Mouse (Mus musculus): Measurements from ENCODE around the gene Slit1. TPM values are rescaled to one million over a fixed set of nuclear protein-coding genes. Genes with fewer than 3 reads are reported as not detected.

Gene Slit1
- polyA plus RNA-seq, 1 experiment from 2014 or later = 3.4 TPM

- Histone ChIP-seq H3K27ac (no peak overlapping the region), H3K79me2 (ENCODE audit: inconsistent target) (no peaks in the 10 kb centered on the region), H3K36me3 (ENCODE audit: inconsistent target) (no peaks in the 10 kb centered on the region), H3K4me3 (ENCODE audit: inconsistent target) (no peak overlapping the region)
- 32% methylated on average over 9 of the region's 11 CpGs for WGBS (ENCODE audit: missing documents)
Measured at GRCm38 (mm10) chr19:41600647-41601046, 142.8 kb downstream of the Slit1 start.

- H3K36me3 ChIP-seq (ENCODE audit: inconsistent target) = no peaks in the 10 kb centered on the region
- no peaks in the 10 kb centered on the region for H3K79me2 ChIP-seq (ENCODE audit: inconsistent target)
- no peak overlapping the region for H3K4me3 ChIP-seq (ENCODE audit: inconsistent target)
- WGBS (ENCODE audit: missing documents) = 8% methylated on average over 6 of the region's 6 CpGs
- peak overlapping the region; percentile 21; the same call in 1 of the 2 replicates for H3K27ac ChIP-seq
Measured at GRCm38 (mm10) chr19:41597170-41597894, 146.1 kb downstream of the Slit1 start.

DNA sequence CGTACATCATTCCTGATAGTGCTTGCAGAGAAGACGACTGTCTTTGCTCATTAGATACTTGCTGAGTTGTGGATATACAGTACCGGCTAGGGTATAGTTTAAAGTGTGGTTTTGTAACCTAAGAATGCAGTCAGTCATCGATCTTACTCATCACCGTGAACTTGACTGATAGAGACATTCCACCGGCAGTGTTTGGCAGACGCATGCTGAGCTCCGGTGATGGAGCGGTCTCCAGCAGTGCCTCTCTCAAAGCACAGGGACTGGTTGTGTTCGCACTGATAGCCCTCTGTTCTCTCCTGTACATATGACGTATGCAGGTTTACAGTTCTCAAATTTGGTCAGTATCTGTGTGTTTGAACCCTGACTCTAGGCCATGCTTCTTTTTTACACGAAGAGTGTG lies 151.7 kb downstream of the Slit1 start:
- no peaks in the 10 kb centered on the region for H3K79me2 ChIP-seq (ENCODE audit: inconsistent target)
- no peaks in the 10 kb centered on the region for H3K36me3 ChIP-seq (ENCODE audit: inconsistent target)
- WGBS (ENCODE audit: missing documents) = 92% methylated on average over 12 of the region's 12 CpGs
- H3K4me3 ChIP-seq (ENCODE audit: inconsistent target) = no peak overlapping the region
- no peak overlapping the region for H3K27ac ChIP-seq

DNA sequence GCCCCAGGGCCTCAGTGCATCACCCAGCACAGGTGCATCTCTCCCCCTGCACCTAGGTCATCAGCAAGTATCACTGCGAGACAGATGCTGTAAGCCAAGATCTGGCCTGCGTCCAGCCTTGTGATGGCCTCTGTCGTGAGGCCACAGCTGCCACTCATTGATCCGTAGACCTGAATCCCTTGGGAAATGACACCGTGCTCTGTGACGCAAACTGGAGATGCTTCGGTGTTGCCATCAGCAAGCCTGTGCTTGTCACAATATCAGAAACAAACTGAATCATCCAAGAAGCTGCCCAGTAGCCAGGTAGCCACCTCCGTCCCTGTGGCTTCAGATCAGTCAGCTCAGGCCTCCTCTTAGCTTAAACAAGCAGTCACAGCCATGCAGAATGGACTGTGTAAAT lies 153.8 kb downstream of the Slit1 start:
- Histone ChIP-seq H3K4me3 (ENCODE audit: inconsistent target) (no peak overlapping the region), H3K27ac (no peak overlapping the region), H3K79me2 (ENCODE audit: inconsistent target) (no peaks in the 10 kb centered on the region), H3K36me3 (ENCODE audit: inconsistent target) (no peaks in the 10 kb centered on the region; the same call in 1 of the 2 replicates)
- 97% methylated on average over 8 of the region's 8 CpGs for WGBS (ENCODE audit: missing documents)

GRCm38 (mm10) chr19:41589026-41589425 lies 154.4 kb downstream of the Slit1 start:
- 95% methylated on average over 7 of the region's 7 CpGs for WGBS (ENCODE audit: missing documents)
- Histone ChIP-seq H3K27ac (no peak overlapping the region), H3K4me3 (ENCODE audit: inconsistent target) (no peak overlapping the region), H3K79me2 (ENCODE audit: inconsistent target) (no peaks in the 10 kb centered on the region), H3K36me3 (ENCODE audit: inconsistent target) (peaks cover 3% of the 10 kb centered on the region; the same call in 1 of the 2 replicates)

GRCm38 (mm10) chr19:41587431-41588222 lies 155.8 kb downstream of the Slit1 start:
- 94% methylated on average over 20 of the region's 20 CpGs for WGBS (ENCODE audit: missing documents)
- Histone ChIP-seq H3K27ac (no peak overlapping the region), H3K4me3 (ENCODE audit: inconsistent target) (no peak overlapping the region), H3K79me2 (ENCODE audit: inconsistent target) (no peaks in the 10 kb centered on the region), H3K36me3 (ENCODE audit: inconsistent target) (peaks cover 15% of the 10 kb centered on the region)

- Histone ChIP-seq H3K4me3 (ENCODE audit: inconsistent target) (no peak overlapping the region), H3K36me3 (ENCODE audit: inconsistent target) (peaks cover 24% of the 10 kb centered on the region), H3K79me2 (ENCODE audit: inconsistent target) (no peaks in the 10 kb centered on the region), H3K27ac (no peak overlapping the region)
- WGBS (ENCODE audit: missing documents) = 98% methylated on average over 7 of the region's 10 CpGs
Measured at GRCm38 (mm10) chr19:41586752-41587151, 156.7 kb downstream of the Slit1 start.

DNA sequence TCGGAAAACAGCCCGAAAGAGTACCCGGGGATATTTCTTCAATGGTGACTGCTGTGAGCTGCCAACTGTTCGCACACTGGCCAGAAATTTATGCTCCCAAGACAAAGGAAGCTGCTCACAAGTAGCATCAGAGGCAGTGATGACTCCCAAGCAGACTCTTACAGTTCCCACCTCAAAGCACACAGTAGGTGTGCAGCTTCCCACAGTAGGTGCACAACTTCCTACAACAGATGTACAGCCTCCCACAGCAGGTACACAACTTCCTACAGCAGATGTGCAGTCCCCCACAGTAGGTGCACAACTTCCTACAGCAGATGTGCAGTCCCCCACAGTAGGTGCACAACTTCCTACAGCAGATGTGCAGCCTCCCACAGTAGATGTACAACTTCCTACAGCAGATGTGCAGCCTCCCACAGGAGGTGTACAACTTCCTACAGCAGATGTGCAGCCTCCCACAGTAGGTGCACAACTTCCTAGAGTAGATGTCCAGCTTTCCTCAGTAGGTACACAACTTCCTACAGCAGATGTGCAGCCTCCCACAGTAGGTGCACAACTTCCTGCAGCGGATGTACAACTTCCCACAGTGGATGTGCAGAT lies 160.4 kb downstream of the Slit1 start:
- Histone ChIP-seq H3K36me3 (ENCODE audit: inconsistent target) (peaks cover 26% of the 10 kb centered on the region), H3K27ac (no peak overlapping the region), H3K79me2 (ENCODE audit: inconsistent target) (no peaks in the 10 kb centered on the region), H3K4me3 (ENCODE audit: inconsistent target) (no peak overlapping the region)
- WGBS (ENCODE audit: missing documents) = 92% methylated on average over 5 of the region's 5 CpGs

GRCm38 (mm10) chr19:41581706-41582420 lies 161.6 kb downstream of the Slit1 start, which contains the start of gene Gm340:
TSS of gene Gm340 (plus strand) at chr19:41582370.
- WGBS (ENCODE audit: missing documents) = 87% methylated on average over 23 of the region's 23 CpGs
- Histone ChIP-seq H3K36me3 (ENCODE audit: inconsistent target) (peaks cover 26% of the 10 kb centered on the region), H3K79me2 (ENCODE audit: inconsistent target) (no peaks in the 10 kb centered on the region), H3K27ac (no peak within 1 kb of the TSS), H3K4me3 (ENCODE audit: inconsistent target) (no peak within 1 kb of the TSS)

DNA sequence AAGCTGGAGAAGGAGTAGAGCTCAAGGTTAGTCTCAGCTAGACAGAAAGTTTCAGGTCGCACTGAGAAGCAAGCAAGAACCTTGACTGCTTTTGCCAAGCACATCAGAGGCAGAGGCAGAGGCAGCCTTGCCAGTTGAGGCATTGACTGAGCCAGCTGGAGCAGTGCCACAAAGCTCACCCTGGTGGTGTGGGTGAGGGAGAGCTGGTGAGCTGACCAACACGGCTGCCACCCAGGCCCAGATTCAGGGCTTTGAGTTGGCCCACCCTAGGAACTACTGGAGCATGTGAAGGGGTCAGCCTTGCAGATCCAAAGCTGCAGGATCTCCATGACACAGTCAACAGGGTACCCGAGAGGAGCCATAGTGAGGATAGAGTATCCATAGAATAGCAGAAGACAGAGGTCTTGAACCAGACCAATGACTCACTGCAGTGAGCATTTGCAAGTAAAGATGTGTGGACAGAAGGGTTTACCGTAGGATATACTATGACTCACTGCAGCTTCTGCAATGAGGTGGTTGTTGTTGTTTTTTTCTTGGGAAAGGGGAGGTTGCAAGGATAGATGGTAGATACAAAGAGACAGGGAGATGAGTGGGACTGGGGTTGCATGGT lies 164.0 kb downstream of the Slit1 start:
- H3K4me3 ChIP-seq (ENCODE audit: inconsistent target) = no peak overlapping the region
- H3K79me2 ChIP-seq (ENCODE audit: inconsistent target) = no peaks in the 10 kb centered on the region
- H3K36me3 ChIP-seq (ENCODE audit: inconsistent target) = peaks cover 26% of the 10 kb centered on the region
- H3K27ac ChIP-seq = no peak overlapping the region
- whole genome bisulfite sequencing (ENCODE audit: missing documents) = 84% methylated on average over 4 of the region's 4 CpGs

GRCm38 (mm10) chr19:41577576-41577975 lies 165.9 kb downstream of the Slit1 start:
- no peaks in the 10 kb centered on the region for H3K79me2 ChIP-seq (ENCODE audit: inconsistent target)
- H3K36me3 ChIP-seq (ENCODE audit: inconsistent target) = peaks cover 11% of the 10 kb centered on the region
- no peak overlapping the region for H3K27ac ChIP-seq
- H3K4me3 ChIP-seq (ENCODE audit: inconsistent target) = no peak overlapping the region

- no peaks in the 10 kb centered on the region for H3K79me2 ChIP-seq (ENCODE audit: inconsistent target)
- no peaks in the 10 kb centered on the region for H3K36me3 ChIP-seq (ENCODE audit: inconsistent target)
- WGBS (ENCODE audit: missing documents) = 81% methylated on average over 2 of the region's 2 CpGs
- no peak overlapping the region for H3K27ac ChIP-seq
- H3K4me3 ChIP-seq (ENCODE audit: inconsistent target) = no peak overlapping the region
Measured at GRCm38 (mm10) chr19:41573700-41574099, 169.8 kb downstream of the Slit1 start.

DNA sequence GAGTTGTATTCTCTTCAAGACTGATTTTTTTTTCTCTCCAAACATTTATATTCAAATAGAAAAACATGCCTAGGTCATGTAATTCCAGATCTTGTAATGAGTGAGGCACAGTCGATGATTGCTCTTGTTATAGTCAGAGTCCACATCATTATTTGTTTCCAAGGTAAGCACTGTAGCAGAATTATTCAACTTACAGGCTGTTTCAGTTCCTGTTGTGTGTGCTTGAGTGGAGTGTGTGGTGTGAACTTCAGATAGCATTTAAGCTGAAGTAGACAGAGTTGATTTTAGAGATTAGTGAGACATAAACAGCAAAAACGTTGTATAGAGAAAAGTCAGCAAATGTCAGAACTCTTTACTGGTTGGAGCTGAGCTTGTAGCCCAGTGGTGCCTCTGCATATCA lies 174.7 kb downstream of the Slit1 start:
- no peak overlapping the region for H3K4me3 ChIP-seq (ENCODE audit: inconsistent target)
- WGBS (ENCODE audit: missing documents) = 54% methylated on average over 2 of the region's 2 CpGs

GRCm38 (mm10) chr19:41560856-41561255 lies 182.6 kb downstream of the Slit1 start:
- Histone ChIP-seq H3K36me3 (ENCODE audit: inconsistent target) (peaks cover 25% of the 10 kb centered on the region), H3K4me3 (ENCODE audit: inconsistent target) (no peak overlapping the region)

More for the DNA sequence above, 174.7 kb downstream of the Slit1 start:
- Histone ChIP-seq H3K79me2 (ENCODE audit: inconsistent target) (no peaks in the 10 kb centered on the region), H3K36me3 (ENCODE audit: inconsistent target) (no peaks in the 10 kb centered on the region), H3K27ac (no peak overlapping the region)

More at GRCm38 (mm10) chr19:41560856-41561255, 182.6 kb downstream of the Slit1 start:
- Histone ChIP-seq H3K79me2 (ENCODE audit: inconsistent target) (no peaks in the 10 kb centered on the region), H3K27ac (no peak overlapping the region)
- WGBS (ENCODE audit: missing documents) = 91% methylated on average over 3 of the region's 3 CpGs

All from macrophage (primary cell).